Mouse (Mus musculus): Measurements from ENCODE around the gene Ankk1.

Ankk1 gene

DNA sequence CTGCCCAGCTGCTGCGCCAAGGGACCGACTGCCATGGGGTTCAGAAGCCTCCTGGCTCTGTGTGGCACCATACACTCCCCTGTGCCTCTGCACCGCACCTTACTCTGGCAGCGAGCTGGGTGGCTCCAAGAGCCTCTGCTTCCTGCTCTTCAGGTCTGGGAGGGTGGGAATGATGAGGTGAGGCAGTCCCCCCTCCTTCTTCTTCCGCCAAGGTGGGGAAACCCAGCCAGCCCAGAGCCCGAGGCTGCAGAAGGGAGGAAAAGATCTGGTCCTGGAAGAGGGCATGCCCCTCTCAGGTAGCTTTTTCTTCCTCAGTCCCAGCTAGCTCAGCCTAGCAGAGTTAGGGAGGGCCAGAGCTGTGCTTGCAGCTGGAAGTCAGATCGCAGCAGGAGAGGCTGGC lies at the start of gene Ankk1:
Gene Ankk1, minus strand, starts transcription at position 101 of the 400 bp plus-strand sequence.
- DNase-seq, result no peak

DNA sequence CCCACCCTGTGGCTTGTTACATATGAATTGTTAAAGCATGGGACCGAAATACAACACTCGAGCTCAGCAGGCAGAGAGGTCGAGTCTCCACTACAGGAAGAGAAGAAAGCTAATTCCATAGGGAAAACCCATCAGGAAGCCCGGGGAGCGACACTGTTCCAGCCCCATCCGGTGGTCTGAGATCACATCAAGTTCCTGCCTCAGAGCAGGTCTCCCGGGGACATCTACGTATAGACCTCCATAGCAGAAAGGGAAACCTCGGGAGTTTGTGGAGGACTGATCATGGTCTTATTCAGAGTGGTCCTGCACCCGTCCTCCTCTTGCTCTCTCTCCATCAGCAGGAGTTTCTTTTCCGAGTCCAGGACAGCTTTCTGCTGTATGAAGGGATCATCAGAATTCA lies 45.3 kb upstream of the Ankk1 start:
- DNase-seq, result no peak

- DNase-seq, result no peak
These were observed 44.1 kb upstream of the Ankk1 start for GRCm38 (mm10) chr9:49470946-49471345.

DNA sequence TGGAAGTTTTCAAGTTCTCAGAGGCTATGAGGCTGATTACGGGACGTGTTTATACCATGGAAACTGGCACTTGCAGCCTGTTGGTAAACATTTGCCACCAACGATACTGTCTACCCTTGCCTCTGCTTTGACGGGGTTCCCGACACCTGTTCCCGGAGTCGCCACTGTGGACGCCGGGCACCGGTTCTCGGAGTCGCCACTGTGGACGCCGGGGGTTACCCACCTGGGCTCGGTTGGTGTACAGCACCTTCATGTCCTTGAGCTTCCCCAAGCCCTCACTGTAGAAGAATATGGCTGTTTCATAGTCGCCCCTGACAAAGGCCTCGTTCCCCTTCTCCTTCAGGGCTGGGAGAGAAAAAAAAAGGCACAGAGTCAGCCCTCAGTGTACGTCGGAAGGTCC lies 43.2 kb upstream of the Ankk1 start:
- DNase-seq, result no peak

- DNase-seq, result no peak
These were observed 29.3 kb upstream of the Ankk1 start for GRCm38 (mm10) chr9:49456136-49456535.

DNA sequence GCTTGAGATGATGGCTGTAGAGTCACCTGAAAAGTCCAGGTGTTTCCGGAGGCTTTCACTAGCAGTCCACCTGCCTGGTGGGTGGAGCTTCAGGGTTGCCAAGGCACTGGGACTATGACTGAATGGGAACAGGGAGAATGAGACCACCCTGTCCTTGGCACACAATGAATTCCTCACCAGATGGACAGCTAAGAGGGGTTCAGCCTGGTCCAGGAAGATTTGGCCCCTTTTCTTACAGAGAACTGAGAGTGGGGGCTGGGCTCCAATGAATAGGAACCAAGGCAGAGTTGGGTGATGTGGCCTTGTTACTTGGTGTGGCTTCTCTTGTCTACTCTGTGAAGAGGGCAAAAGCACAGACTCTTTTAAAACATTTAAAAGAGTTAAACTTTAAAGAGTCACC lies 25.6 kb upstream of the Ankk1 start:
- DNase-seq, result no peak

GRCm38 (mm10) chr9:49450491-49450890 lies 23.7 kb upstream of the Ankk1 start:
- no peak for DNase-seq

DNA sequence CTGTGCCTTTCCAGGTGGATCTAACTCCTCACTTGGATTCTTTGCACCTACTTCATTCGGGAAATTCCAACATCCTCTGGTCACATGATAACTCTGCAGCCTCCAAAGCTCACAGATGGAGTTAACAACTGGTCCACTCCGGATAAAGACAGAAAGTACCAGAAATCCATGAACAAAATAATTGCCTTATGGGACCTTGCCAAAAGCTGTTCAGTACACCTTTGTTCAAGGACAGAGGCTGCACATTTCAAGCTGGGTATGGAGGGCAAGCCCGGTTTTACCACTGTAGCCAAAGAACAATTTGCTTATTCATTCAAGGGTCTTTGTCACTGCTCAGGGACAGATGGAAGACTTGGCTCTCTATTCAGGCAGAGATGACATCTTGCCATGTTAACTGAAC lies 15.8 kb upstream of the Ankk1 start:
- no peak for DNase-seq

- no peak for DNase-seq
These were observed 657 bp upstream of the Ankk1 start for GRCm38 (mm10) chr9:49427478-49427877.

- DNase-seq, result no peak
These were observed 1.2 kb downstream of the Ankk1 start for GRCm38 (mm10) chr9:49425585-49425984.

GRCm38 (mm10) chr9:49423866-49424265 lies 3.0 kb downstream of the Ankk1 start:
- DNase-seq, result no peak

- DNase-seq, result no peak
These were observed 16.2 kb downstream of the Ankk1 start for GRCm38 (mm10) chr9:49410621-49411020.

GRCm38 (mm10) chr9:49407028-49407427 lies 19.8 kb downstream of the Ankk1 start:
- no peak for DNase-seq

DNA sequence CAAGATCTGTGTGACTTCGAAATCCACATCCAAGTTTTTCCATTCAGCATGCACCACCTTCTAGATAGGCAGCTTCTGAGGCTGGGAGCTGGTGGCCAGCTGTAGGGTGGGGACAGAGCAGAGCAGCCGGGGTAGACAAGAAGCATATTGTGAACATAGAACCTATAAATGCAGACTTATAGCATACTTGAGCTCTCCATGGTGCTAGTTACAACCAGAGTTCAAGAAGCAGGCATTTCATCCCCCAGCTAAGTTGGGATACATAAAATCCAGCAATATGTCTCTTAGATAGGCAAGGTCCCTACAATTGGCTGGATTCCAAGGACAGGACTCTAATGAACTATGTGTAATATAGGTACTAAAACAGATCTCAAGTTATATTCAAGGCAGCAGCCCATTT lies 23.1 kb downstream of the Ankk1 start:
- no peak for DNase-seq

DNA sequence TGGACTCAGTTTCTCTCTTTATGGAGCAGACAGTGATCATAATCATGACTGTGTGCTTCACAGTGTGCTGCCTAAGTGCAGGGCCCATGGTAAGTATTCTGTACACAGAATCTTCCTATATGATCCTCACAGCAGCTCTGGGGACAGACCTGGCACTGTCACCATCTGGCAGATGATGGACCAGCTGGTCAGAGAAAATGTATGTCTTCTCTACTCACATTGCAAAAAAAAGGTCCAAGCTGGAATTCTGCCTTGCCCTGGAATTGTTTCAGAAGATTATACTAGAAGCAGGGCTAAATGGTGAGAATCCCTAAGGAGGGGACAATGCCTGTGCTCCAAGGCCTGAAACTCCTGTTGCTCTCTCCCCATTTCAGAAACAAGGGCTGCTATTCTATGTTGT lies 30.8 kb downstream of the Ankk1 start:
- DNase-seq, result no peak

DNA sequence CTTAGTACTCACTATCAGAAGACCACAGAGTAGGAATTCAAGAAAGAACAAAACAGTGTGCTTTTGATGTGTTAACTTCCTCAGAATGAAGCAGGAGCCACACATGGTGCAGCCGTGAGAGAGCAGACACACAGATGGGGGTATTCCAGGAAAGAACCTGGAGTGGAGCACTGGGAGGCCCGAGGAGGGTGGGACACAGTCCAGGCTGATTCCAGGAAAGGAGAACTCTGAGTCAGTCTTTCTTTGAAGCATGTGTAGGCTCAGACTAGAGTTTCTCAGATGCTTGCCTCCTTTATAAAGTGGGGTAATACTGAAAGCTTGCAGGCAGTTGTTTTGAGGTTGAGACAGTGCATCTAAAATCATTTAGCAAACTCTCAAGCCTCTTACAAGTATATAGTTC lies 34.6 kb downstream of the Ankk1 start:
- no peak for DNase-seq

DNA sequence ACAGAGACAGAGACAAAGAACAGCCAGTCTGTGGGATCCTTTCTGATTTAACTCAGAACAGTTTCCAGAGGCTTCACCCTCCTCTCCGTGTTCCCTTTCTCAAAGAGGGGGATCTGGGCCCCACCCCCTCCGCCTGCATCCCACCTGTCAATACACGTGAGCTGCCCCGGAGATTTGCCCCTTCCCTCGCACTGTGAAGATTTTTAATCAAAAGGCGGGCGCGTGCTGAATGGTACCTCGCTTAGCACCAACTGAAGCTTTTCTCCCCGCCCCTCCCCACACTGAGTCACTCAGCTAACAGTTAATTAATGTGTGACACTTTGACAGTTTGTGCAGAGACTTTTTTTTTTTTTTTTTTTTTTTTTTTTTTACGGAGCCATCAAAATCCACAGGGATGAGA lies 40.7 kb downstream of the Ankk1 start:
- no peak for DNase-seq

DNA sequence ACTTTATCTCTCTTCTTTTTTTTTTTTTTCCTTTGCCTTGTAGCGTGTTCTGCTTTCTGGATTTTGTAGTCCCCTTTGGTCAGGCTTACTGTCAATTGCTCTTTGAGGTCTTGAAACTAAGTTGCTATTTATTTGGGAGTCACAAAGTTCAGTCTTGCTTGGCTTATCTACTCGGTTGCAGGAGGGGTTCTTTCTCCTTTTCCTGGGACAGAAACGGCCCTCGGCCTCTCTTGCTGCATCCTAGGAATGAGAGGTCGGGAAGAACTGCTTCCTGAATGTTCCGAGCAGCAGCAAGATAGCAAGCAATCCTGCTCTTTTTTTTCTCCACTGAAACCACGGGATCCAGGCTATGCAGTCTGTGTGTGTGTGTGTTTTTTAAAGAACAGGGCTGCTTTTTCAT lies 41.5 kb downstream of the Ankk1 start:
- no peak for DNase-seq

DNA sequence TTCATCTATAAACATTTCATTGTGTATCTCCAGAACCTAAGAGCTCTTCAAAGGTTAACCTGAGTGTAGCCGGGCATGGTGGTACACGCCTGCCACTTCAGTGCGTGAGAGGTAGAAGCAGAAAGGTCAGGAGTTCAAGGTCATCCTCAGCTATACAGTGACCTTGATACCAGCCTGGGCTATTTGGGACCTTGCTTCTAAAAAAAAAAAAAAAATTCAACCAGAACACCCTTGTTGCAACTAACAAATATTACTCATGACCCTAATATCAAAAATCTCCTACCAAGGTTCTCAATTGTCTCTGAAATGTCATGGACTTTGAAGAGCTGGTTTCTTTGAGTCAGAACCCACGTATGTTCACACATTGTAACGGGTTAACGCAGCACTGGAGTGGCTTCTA lies 42.0 kb downstream of the Ankk1 start:
- no peak for DNase-seq

DNA sequence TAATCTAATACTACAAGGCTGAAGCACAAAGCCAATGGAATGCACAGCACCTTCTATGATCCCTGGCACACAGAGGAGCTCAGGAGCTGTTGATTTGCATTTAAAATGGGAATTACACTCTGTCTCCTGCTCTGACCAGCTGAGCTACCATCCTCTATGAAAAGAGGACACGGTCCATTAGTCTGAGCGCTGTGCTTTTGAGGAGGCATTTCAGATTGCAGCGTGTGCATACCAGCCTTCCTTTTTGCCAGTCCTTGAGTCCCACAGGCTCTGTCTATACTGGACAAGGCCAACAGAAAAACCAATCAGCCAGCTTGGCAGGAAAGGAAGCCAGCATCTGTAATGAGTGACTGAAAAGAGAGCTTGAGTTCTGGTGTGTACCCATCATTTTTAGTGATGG lies 42.8 kb downstream of the Ankk1 start:
- DNase-seq, result no peak

GRCm38 (mm10) chr9:49379962-49380361 lies 46.9 kb downstream of the Ankk1 start:
- no peak for DNase-seq

- no peak for DNase-seq
These were observed 52.9 kb downstream of the Ankk1 start for GRCm38 (mm10) chr9:49373946-49374345.

GRCm38 (mm10) chr9:49365763-49366162 lies 61.1 kb downstream of the Ankk1 start:
- no peak for DNase-seq
